Comparison of ENCODE assay signal across 8 mouse cellular contexts in genomic region chr8:119446990-119447780, GRCm38 (mm10). TPM values are rescaled to one million over a fixed set of nuclear protein-coding genes. Genes with fewer than 3 reads are reported as not detected.
DNase-seq lines count a peak whose midpoint lies in the region; ATAC-seq and TF ChIP-seq lines count a peak whose summit lies in the region.

No protein-coding gene starts in this region.

- H3K9me3 ChIP-seq in heart, embryonic 13.5 days: no peaks in the 10 kb centered on the region
- H3K9me3 ChIP-seq in hindbrain, embryonic 10.5 days: no peaks in the 10 kb centered on the region
- no peaks in the 10 kb centered on the region for H3K9me3 ChIP-seq in midbrain, embryonic 10.5 days (replicated peaks)

- no peak for TF ChIP-seq CTCF in cortical plate, adult 2 months (IDR thresholded peaks at IDR 0.05; ENCODE audit: extremely low read depth, insufficient read depth, low read length)
- no peak for TF ChIP-seq CTCF in cerebellum, adult 2 months (IDR thresholded peaks at IDR 0.05; ENCODE audit: borderline replicate concordance, insufficient read depth, low read depth, low read length)

- no peak for ATAC-seq in heart, embryonic 13.5 days (ENCODE audit: extremely low read depth, insufficient number of reproducible peaks, low FRiP score, low TSS enrichment)
- no peak for ATAC-seq in activated CD4-positive, CD25-positive, alpha-beta regulatory T cell, adult 4 months

- no peak for TF ChIP-seq POLR2A in cortical plate, adult 2 months (IDR thresholded peaks at IDR 0.05; ENCODE audit: extremely low read depth, insufficient read depth, low read length)
- no peak for TF ChIP-seq POLR2A in cerebellum, adult 2 months (IDR thresholded peaks at IDR 0.05; ENCODE audit: borderline replicate concordance, insufficient read depth, low read length)

- H3K4me3 ChIP-seq in heart, embryonic 13.5 days: peak overlapping the region; percentile 68
- H3K4me3 ChIP-seq in cortical plate, adult 2 months (ENCODE audit: insufficient read depth, low read length): peak overlapping the region; percentile 63
- H3K4me3 ChIP-seq in hindbrain, embryonic 10.5 days: peak overlapping the region; percentile 75
- peak overlapping the region; percentile 82 for H3K4me3 ChIP-seq in midbrain, embryonic 10.5 days
- H3K4me3 ChIP-seq in cerebellum, adult 2 months (replicated peaks; ENCODE audit: insufficient read depth, low read depth, low read length): no peak overlapping the region

- peak overlapping the region; percentile 84 for H3K9ac ChIP-seq in heart, embryonic 13.5 days

- no peak for DNase-seq in heart, adult 11 months
- no peak for DNase-seq in hindbrain, embryonic 10.5 days (ENCODE audit: low spot score)
- peak; percentile 56 for DNase-seq in midbrain, embryonic 10.5 days (ENCODE audit: low spot score)
- no peak for DNase-seq in gastrocnemius, adult 18-20 months (ENCODE audit: low spot score)
- DNase-seq in cerebellum, adult 2 months: no peak

- no peaks in the 10 kb centered on the region for H3K36me3 ChIP-seq in heart, embryonic 13.5 days
- H3K36me3 ChIP-seq in hindbrain, embryonic 10.5 days: no peaks in the 10 kb centered on the region
- peaks cover 7% of the 10 kb centered on the region for H3K36me3 ChIP-seq in midbrain, embryonic 10.5 days

- H3K27me3 ChIP-seq in heart, embryonic 13.5 days (replicated peaks): peaks cover 90% of the 10 kb centered on the region
- H3K27me3 ChIP-seq in hindbrain, embryonic 10.5 days (ENCODE audit: insufficient read depth, poor library complexity, severe bottlenecking): peaks cover 67% of the 10 kb centered on the region
- H3K27me3 ChIP-seq in midbrain, embryonic 10.5 days (ENCODE audit: low read depth, poor library complexity, severe bottlenecking): peaks cover 67% of the 10 kb centered on the region
- no peaks in the 10 kb centered on the region; the same call in 1 of the 2 replicates for H3K27me3 ChIP-seq in cerebellum, adult 2 months (ENCODE audit: control insufficient read depth, insufficient read depth, low read length)

- H3K4me2 ChIP-seq in heart, embryonic 13.5 days: peak overlapping the region; percentile 97

- WGBS in heart, embryonic 13.5 days: under 1% methylated on average over 76 of the region's 80 CpGs
- 2% methylated on average over 80 of the region's 80 CpGs for WGBS in hindbrain, embryonic 10.5 days
- WGBS in midbrain, embryonic 10.5 days: 2% methylated on average over 62 of the region's 80 CpGs
- 2% methylated on average over 80 of the region's 80 CpGs for WGBS in cerebellum, adult 2 months

- H3K4me1 ChIP-seq in heart, embryonic 13.5 days: peaks cover 9% of the 10 kb centered on the region
- H3K4me1 ChIP-seq in cortical plate, adult 2 months (ENCODE audit: control insufficient read depth, insufficient read depth, low read length): peaks cover 7% of the 10 kb centered on the region
- H3K4me1 ChIP-seq in hindbrain, embryonic 10.5 days (replicated peaks): peaks cover 27% of the 10 kb centered on the region
- H3K4me1 ChIP-seq in midbrain, embryonic 10.5 days: peaks cover 31% of the 10 kb centered on the region
- H3K4me1 ChIP-seq in cerebellum, adult 2 months (ENCODE audit: control insufficient read depth, insufficient read depth, low read length): no peaks in the 10 kb centered on the region

- H3K27ac ChIP-seq in heart, embryonic 13.5 days (replicated peaks): no peak overlapping the region
- peak overlapping the region; percentile 37; the same call in 1 of the 2 replicates for H3K27ac ChIP-seq in cortical plate, adult 2 months (ENCODE audit: insufficient read depth, low read length)
- H3K27ac ChIP-seq in hindbrain, embryonic 10.5 days: peak overlapping the region; percentile 92
- peak overlapping the region; percentile 92 for H3K27ac ChIP-seq in midbrain, embryonic 10.5 days (replicated peaks)
- no peak overlapping the region for H3K27ac ChIP-seq in cerebellum, adult 2 months (ENCODE audit: insufficient read depth, low read length)

RNA-seq across cellular contexts. Expression of gene Necab2, which starts 0.7 kb away (rescaled TPM):
- polyA plus RNA-seq in heart, embryonic 13.5 days (2015; fragmentation: Nextera tagmentation; extraction: Ambion mirVana): 0.57 and 0.79 TPM in 2 replicates
- 31.9 and 48.3 TPM in 2 replicates for polyA plus RNA-seq in cortical plate, adult 2 months (2012; rRNA removed)
- 9.0 and 14.0 TPM in 2 replicates for polyA plus RNA-seq in hindbrain, embryonic 10.5 days (2016; fragmentation: Nextera tagmentation; extraction: Ambion mirVana)
- 16.3 and 17.0 TPM in 2 replicates for polyA plus RNA-seq in midbrain, embryonic 10.5 days (2016; fragmentation: Nextera tagmentation; extraction: Ambion mirVana)
- not detected for polyA plus RNA-seq in activated CD4-positive, CD25-positive, alpha-beta regulatory T cell, adult 4 months (2017; shearing (Covaris generic))
- under 1 TPM in 1 of 2 experiments, not detected in 1; 0.16 TPM for total RNA-seq in gastrocnemius, adult 18-20 months (2021)
- polyA plus RNA-seq in cerebellum, adult 2 months (2012; rRNA removed): 17.0 and 26.6 TPM in 2 replicates

RNA-seq across cellular contexts. Expression of gene Osgin1, which starts 13.3 kb away (rescaled TPM):
- 0.51 and 0.89 TPM in 2 replicates for polyA plus RNA-seq in heart, embryonic 13.5 days (2015; fragmentation: Nextera tagmentation; extraction: Ambion mirVana)
- 0.86 and 1.1 TPM in 2 replicates for polyA plus RNA-seq in cortical plate, adult 2 months (2012; rRNA removed)
- polyA plus RNA-seq in hindbrain, embryonic 10.5 days (2016; fragmentation: Nextera tagmentation; extraction: Ambion mirVana): 0.30 and 0.36 TPM in 2 replicates
- polyA plus RNA-seq in midbrain, embryonic 10.5 days (2016; fragmentation: Nextera tagmentation; extraction: Ambion mirVana): 0.21 and 0.23 TPM in 2 replicates
- polyA plus RNA-seq in activated CD4-positive, CD25-positive, alpha-beta regulatory T cell, adult 4 months (2017; shearing (Covaris generic)): 10 to 100 TPM in 1 of 2 experiments, 1 to 10 TPM in 1; 8.0 to 18.6 TPM
- 10 to 100 TPM in 1 of 2 experiments, 1 to 10 TPM in 1; 9.3 to 13.9 TPM for total RNA-seq in gastrocnemius, adult 18-20 months (2021)
- 0.84 and 0.93 TPM in 2 replicates for polyA plus RNA-seq in cerebellum, adult 2 months (2012; rRNA removed)

RNA-seq across cellular contexts. Expression of gene Mlycd, which starts 52.5 kb away (rescaled TPM):
- 17.0 and 17.1 TPM in 2 replicates for polyA plus RNA-seq in heart, embryonic 13.5 days (2015; fragmentation: Nextera tagmentation; extraction: Ambion mirVana)
- 24.7 and 26.9 TPM in 2 replicates for polyA plus RNA-seq in cortical plate, adult 2 months (2012; rRNA removed)
- polyA plus RNA-seq in hindbrain, embryonic 10.5 days (2016; fragmentation: Nextera tagmentation; extraction: Ambion mirVana): 11.5 and 13.5 TPM in 2 replicates
- polyA plus RNA-seq in midbrain, embryonic 10.5 days (2016; fragmentation: Nextera tagmentation; extraction: Ambion mirVana): 10.9 and 11.4 TPM in 2 replicates
- polyA plus RNA-seq in activated CD4-positive, CD25-positive, alpha-beta regulatory T cell, adult 4 months (2017; shearing (Covaris generic)): 1 to 10 TPM; 4.2 to 6.4 TPM
- 10 to 100 TPM; 75.0 to 87.3 TPM for total RNA-seq in gastrocnemius, adult 18-20 months (2021)
- 30.5 and 31.6 TPM in 2 replicates for polyA plus RNA-seq in cerebellum, adult 2 months (2012; rRNA removed)

RNA-seq across cellular contexts. Expression of gene Slc38a8, which starts 54.3 kb away (rescaled TPM):
- not detected in 2 replicates for polyA plus RNA-seq in heart, embryonic 13.5 days (2015; fragmentation: Nextera tagmentation; extraction: Ambion mirVana)
- 0.09 and 0.23 TPM in 2 replicates for polyA plus RNA-seq in cortical plate, adult 2 months (2012; rRNA removed)
- polyA plus RNA-seq in hindbrain, embryonic 10.5 days (2016; fragmentation: Nextera tagmentation; extraction: Ambion mirVana): 1.4 TPM in 1 of 2 replicates, not detected in the other
- polyA plus RNA-seq in midbrain, embryonic 10.5 days (2016; fragmentation: Nextera tagmentation; extraction: Ambion mirVana): 0.15 and 1.1 TPM in 2 replicates
- polyA plus RNA-seq in activated CD4-positive, CD25-positive, alpha-beta regulatory T cell, adult 4 months (2017; shearing (Covaris generic)): not detected
- total RNA-seq in gastrocnemius, adult 18-20 months (2021): not detected
- 0.29 and 0.30 TPM in 2 replicates for polyA plus RNA-seq in cerebellum, adult 2 months (2012; rRNA removed)

Comparison
In these comparisons a context has a peak if more than half of its experiments do, and no peak if none do; other contexts are left out.
1. H3K27ac ChIP-seq: peak in cortical plate, adult 2 months (single experiment), hindbrain, embryonic 10.5 days (single experiment) and midbrain, embryonic 10.5 days (single experiment); none in heart, embryonic 13.5 days (single experiment) and cerebellum, adult 2 months (single experiment).